Mouse (Mus musculus) forebrain, embryonic 12.5 days (tissue): Measurements from ENCODE around the gene Mthfr. TPM values are rescaled to one million over a fixed set of nuclear protein-coding genes. Genes with fewer than 3 reads are reported as not detected.

Experiments
- ATAC-seq: fragments of 200-750 bp; cut with Nextera tagmentation; 2 replicates; pipeline ENCODE4 v1.8.0; 2017; ENCODE audit warnings: moderate TSS enrichment; ENCODE audit not compliant: low FRiP score
- H3K27ac ChIP-seq: fragments of 300-500 bp; sonication (generic); 2 replicates; pipeline ENCODE4 v1.5.1; 2016; ENCODE audit warnings: mild to moderate bottlenecking
- H3K27me3 ChIP-seq: fragments of 300-500 bp; sonication (generic); 2 replicates; pipeline ENCODE4 v1.6.1; 2016; ENCODE audit warnings: mild to moderate bottlenecking
- H3K36me3 ChIP-seq: fragments of 300-500 bp; sonication (generic); replicated peaks from 2 replicates; pipeline ENCODE4 v1.6.1; 2016; ENCODE audit warnings: mild to moderate bottlenecking
- H3K4me1 ChIP-seq: fragments of 300-500 bp; sonication (generic); 2 replicates; pipeline ENCODE4 v1.6.1; 2016
- H3K4me2 ChIP-seq: fragments of 300-500 bp; sonication (generic); 2 replicates; pipeline ENCODE4 v1.6.1; 2016; ENCODE audit warnings: mild to moderate bottlenecking, moderate library complexity
- H3K4me3 ChIP-seq: fragments of 300-500 bp; sonication (generic); replicated peaks from 2 replicates; pipeline ENCODE4 v1.5.1; 2016; ENCODE audit warnings: mild to moderate bottlenecking
- H3K9ac ChIP-seq: fragments of 300-500 bp; sonication (generic); 2 replicates; pipeline ENCODE4 v1.6.1; 2016; ENCODE audit warnings: mild to moderate bottlenecking
- H3K9me3 ChIP-seq: fragments of 300-500 bp; sonication (generic); 2 replicates; pipeline ENCODE4 v1.6.1; 2016
- WGBS: fragments of 180-500 bp; shearing (Covaris S2); methylation state at CpG from one replicate; pipeline ENCODE4 v1.1.7; 2016; 5-methylcytosine and 5-hydroxymethylcytosine counted together
- polyA plus RNA-seq: library from polyadenylated mRNA; unstranded; fragments of >200 nt; fragmentation: Nextera tagmentation; extraction: Ambion mirVana; gene quantifications from 2 replicates; pipeline ENCODE4 v1.2.1, GENCODE M21; 2016

Gene Mthfr
- polyA plus RNA-seq, 1 experiment from 2014 or later: 28.7 TPM

DNA sequence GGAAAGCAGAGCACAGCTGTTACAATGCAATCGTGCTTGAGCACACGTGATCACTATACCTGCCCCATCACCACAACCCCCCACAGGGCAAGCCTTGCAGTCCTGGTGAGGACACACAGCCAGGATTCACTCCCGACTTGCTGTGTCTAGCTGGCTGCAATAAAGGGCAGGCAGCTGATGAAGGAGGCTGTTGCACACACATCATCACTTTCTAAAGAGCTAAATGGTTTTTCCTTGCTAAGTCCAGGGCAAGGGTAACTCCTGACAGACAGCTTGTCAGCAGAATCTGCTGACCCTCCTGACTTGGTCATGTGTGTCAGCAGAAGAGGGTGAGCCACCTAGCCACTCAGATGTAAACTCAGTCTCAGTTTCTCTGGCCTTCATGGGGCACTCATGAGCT, 21.9 kb upstream of the Mthfr start:
- 78% methylated on average over 3 of the region's 3 CpGs for WGBS
- Histone ChIP-seq H3K4me2 (no peak overlapping the region), H3K4me3 (no peak overlapping the region), H3K9ac (no peak overlapping the region), H3K4me1 (peaks cover 10% of the 10 kb centered on the region), H3K36me3 (peaks cover 100% of the 10 kb centered on the region), H3K9me3 (no peaks in the 10 kb centered on the region), H3K27me3 (no peaks in the 10 kb centered on the region), H3K27ac (no peak overlapping the region)
- ATAC-seq: no peak

DNA sequence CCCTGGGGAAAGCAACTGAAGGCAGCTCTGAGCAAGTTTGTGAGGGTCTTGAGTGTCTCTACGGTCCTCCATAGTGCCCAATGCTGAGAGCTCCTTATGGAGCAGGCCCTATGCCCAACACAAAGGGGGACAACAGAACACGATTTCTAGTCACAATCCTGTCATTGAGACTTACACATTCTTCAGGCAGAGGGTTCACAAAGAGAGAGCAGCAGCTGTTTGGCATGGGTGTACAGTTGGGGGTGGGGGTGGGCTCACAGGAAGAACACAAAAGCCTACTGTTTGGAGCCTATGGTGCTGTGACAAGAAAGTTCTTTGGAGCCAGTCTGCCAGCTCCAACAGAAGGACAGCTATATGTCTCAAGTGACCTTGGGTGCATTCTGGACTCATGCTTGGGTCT, 20.5 kb upstream of the Mthfr start:
- H3K9me3 ChIP-seq: no peaks in the 10 kb centered on the region
- no peak overlapping the region for H3K9ac ChIP-seq
- H3K4me2 ChIP-seq: no peak overlapping the region
- no peak overlapping the region for H3K4me3 ChIP-seq
- peaks cover 10% of the 10 kb centered on the region for H3K4me1 ChIP-seq
- peak; percentile 49 for ATAC-seq
- H3K36me3 ChIP-seq: peaks cover 100% of the 10 kb centered on the region
- H3K27ac ChIP-seq: peak overlapping the region; percentile 43
- no peaks in the 10 kb centered on the region for H3K27me3 ChIP-seq
- 50% methylated on average over 2 of the region's 2 CpGs for WGBS

DNA sequence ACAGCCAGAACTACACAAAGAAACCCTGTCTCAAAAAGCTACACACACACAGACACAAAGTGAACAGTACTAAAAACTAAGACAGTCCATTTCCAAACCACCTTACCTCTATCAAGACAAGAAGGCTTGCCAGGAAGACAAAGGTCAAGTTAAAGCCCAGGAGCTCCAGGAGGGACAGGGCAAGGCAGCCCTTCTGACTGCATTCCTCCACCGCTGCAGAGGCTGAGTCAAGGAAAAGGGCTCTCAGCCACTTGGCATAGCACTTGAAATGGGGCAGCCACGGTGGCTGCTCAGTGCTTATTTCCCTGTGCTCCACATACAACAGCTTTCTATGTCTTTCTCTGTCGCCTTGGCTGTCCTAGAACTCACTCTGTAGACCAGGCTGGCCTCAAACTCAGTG, 14.9 kb upstream of the Mthfr start:
- WGBS: 92% methylated on average over 3 of the region's 3 CpGs
- Histone ChIP-seq H3K4me1 (peaks cover 5% of the 10 kb centered on the region; the same call in 1 of the 2 replicates), H3K27me3 (no peaks in the 10 kb centered on the region), H3K36me3 (peaks cover 96% of the 10 kb centered on the region), H3K4me2 (no peak overlapping the region), H3K9ac (no peak overlapping the region), H3K27ac (no peak overlapping the region), H3K4me3 (no peak overlapping the region), H3K9me3 (no peaks in the 10 kb centered on the region)
- ATAC-seq: no peak

DNA sequence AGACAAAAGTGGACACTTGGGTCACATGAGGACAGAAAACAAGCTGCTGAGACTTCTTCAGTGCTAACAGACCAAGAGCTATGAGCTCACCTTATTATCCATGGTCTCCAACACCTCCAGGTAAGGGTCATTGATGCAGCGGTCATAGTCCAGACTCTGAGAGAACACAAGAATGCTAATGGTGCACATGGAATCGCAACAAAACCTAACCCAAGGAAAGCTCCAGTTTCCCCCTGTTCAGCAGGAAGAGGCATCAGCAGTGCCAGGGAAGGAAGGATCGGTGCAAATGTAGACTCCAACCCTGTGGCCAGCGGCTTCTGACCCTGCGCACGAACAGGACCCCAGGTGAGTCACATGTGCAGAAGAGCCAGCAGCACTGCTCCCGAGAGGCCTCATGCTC, 9.6 kb upstream of the Mthfr start:
- H3K36me3 ChIP-seq: peaks cover 68% of the 10 kb centered on the region
- no peak overlapping the region for H3K4me3 ChIP-seq
- 96% methylated on average over 7 of the region's 7 CpGs for whole genome bisulfite sequencing
- ATAC-seq: no peak
- no peaks in the 10 kb centered on the region for H3K9me3 ChIP-seq
- H3K27ac ChIP-seq: no peak overlapping the region
- H3K27me3 ChIP-seq: no peaks in the 10 kb centered on the region
- H3K4me2 ChIP-seq: no peak overlapping the region
- H3K9ac ChIP-seq: no peak overlapping the region
- H3K4me1 ChIP-seq: 0 out of 2 replicates have a peak, but pooled peaks cover 2% of the 10 kb centered on the region

DNA sequence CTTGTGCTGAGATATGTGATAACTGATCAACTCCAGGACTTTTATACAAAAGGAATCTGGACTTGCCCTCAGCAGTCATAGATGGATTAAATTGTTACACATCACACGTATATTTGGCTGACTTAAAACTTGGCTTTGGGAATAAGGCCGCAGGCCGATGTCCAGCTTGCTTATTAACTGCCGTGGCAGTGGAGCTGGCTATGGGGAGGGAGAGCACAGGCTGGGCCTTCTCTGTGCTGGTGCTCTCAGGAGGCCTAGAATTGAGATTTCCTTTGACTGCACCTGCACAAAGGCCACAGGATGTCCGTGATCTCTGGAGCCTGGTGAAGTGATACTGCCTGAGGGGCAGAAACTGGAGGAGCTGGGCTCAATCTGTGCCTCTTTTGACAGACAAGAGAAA, 8.4 kb upstream of the Mthfr start:
- no peak for ATAC-seq
- no peak overlapping the region for H3K4me2 ChIP-seq
- H3K27ac ChIP-seq: no peak overlapping the region
- H3K4me3 ChIP-seq: no peak overlapping the region
- peaks cover 68% of the 10 kb centered on the region for H3K36me3 ChIP-seq
- H3K9me3 ChIP-seq: no peaks in the 10 kb centered on the region
- no peaks in the 10 kb centered on the region for H3K27me3 ChIP-seq
- H3K4me1 ChIP-seq: 0 out of 2 replicates have a peak, but pooled peaks cover 2% of the 10 kb centered on the region
- no peak overlapping the region for H3K9ac ChIP-seq
- 87% methylated on average over 5 of the region's 5 CpGs for WGBS

- ATAC-seq: no peak
- Histone ChIP-seq H3K4me1 (peaks cover 10% of the 10 kb centered on the region), H3K27ac (no peak overlapping the region), H3K9ac (no peak overlapping the region), H3K4me2 (no peak overlapping the region), H3K27me3 (no peaks in the 10 kb centered on the region), H3K4me3 (no peak overlapping the region), H3K36me3 (peaks cover 47% of the 10 kb centered on the region), H3K9me3 (no peaks in the 10 kb centered on the region)
- 71% methylated on average over 7 of the region's 7 CpGs for WGBS
These were observed 4.9 kb upstream of the Mthfr start for GRCm38 (mm10) chr4:148033858-148034410.

DNA sequence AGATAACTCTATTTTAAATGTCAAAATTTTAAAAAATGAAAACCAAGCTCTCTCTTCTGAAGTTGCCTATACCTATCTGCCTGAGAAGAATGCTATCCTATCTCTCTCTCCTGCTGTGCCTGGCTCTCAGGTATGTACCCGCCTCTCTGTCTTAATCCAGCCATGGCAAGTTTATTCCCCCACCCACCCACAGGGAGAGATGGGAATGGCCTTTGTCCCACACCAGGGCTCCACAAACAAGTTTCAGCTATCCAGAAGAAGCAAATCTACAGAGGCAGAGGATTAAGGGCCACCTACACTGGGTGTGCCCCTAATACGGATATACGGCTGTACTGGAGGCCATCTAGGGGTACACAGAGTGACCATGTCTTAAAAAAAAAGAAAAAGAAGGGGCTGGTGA, 3.4 kb upstream of the Mthfr start:
- H3K4me3 ChIP-seq: no peak overlapping the region
- H3K4me2 ChIP-seq: no peak overlapping the region
- WGBS: 84% methylated on average over 3 of the region's 3 CpGs
- no peaks in the 10 kb centered on the region for H3K27me3 ChIP-seq
- ATAC-seq: no peak
- H3K9me3 ChIP-seq: no peaks in the 10 kb centered on the region
- peaks cover 38% of the 10 kb centered on the region for H3K36me3 ChIP-seq
- H3K4me1 ChIP-seq: peaks cover 25% of the 10 kb centered on the region
- no peak overlapping the region for H3K9ac ChIP-seq
- H3K27ac ChIP-seq: no peak overlapping the region

DNA sequence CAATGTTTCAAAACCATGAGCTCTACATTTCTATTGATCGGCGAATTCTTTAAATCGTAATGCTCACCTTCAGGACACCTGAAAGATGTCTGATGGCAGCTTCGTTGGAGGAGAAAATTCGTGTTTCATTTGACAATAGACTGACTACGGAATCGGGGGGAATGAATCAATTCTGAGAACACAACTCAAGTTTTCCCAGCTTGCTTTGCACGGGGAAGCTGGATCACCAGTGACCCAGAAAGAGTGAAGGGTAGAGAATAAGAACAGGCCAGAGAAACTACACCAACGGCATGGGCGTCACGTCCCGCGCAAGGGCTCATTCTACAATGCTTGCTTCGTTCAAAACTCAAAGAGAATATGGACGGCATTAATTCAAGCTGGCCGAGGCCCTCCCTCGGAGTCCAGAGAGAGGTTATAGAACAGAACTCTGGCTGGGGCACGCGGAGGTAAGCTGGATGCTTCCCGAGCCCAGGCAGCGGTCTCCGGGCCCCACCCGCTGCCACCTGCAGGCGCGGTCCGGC, 738 bp upstream of the Mthfr start:
- Histone ChIP-seq H3K9ac (peak overlapping the region; percentile 76), H3K9me3 (no peaks in the 10 kb centered on the region), H3K36me3 (peaks cover 31% of the 10 kb centered on the region), H3K4me2 (peak overlapping the region; percentile 79), H3K27ac (peak overlapping the region; percentile 80), H3K27me3 (no peaks in the 10 kb centered on the region), H3K4me3 (peak overlapping the region; percentile 68), H3K4me1 (peaks cover 52% of the 10 kb centered on the region)
- no peak for ATAC-seq
- WGBS: 6% methylated on average over 26 of the region's 26 CpGs

- peak overlapping the region; percentile 61 for H3K27ac ChIP-seq
These were observed 564 bp downstream of the Mthfr start for GRCm38 (mm10) chr4:148039254-148040028.

GRCm38 (mm10) chr4:148040029-148040830, 1.4 kb downstream of the Mthfr start:
- H3K27me3 ChIP-seq: no peaks in the 10 kb centered on the region
- no peaks in the 10 kb centered on the region for H3K9me3 ChIP-seq
- H3K4me3 ChIP-seq: peak overlapping the region; percentile 68
- H3K4me1 ChIP-seq: peaks cover 60% of the 10 kb centered on the region
- 62% methylated on average over 15 of the region's 15 CpGs for WGBS
- peak overlapping the region; percentile 83 for H3K27ac ChIP-seq
- peak overlapping the region; percentile 64 for H3K4me2 ChIP-seq
- peak overlapping the region; percentile 66 for H3K9ac ChIP-seq
- peaks cover 33% of the 10 kb centered on the region for H3K36me3 ChIP-seq
- no peak for ATAC-seq

More at GRCm38 (mm10) chr4:148039254-148040028, 564 bp downstream of the Mthfr start:
- 23% methylated on average over 19 of the region's 19 CpGs for WGBS
- H3K9ac ChIP-seq: peak overlapping the region; percentile 51
- peaks cover 33% of the 10 kb centered on the region for H3K36me3 ChIP-seq
- H3K4me3 ChIP-seq: peak overlapping the region; percentile 68
- no peaks in the 10 kb centered on the region for H3K27me3 ChIP-seq
- ATAC-seq: no peak
- peak overlapping the region; percentile 64 for H3K4me2 ChIP-seq
- no peaks in the 10 kb centered on the region for H3K9me3 ChIP-seq
- H3K4me1 ChIP-seq: peaks cover 54% of the 10 kb centered on the region

- Histone ChIP-seq H3K9me3 (no peaks in the 10 kb centered on the region), H3K27ac (peak overlapping the region; percentile 83), H3K4me3 (peak overlapping the region; percentile 45), H3K4me1 (peaks cover 64% of the 10 kb centered on the region), H3K9ac (peak overlapping the region; percentile 66), H3K36me3 (peaks cover 36% of the 10 kb centered on the region), H3K27me3 (no peaks in the 10 kb centered on the region), H3K4me2 (peak overlapping the region; percentile 64)
- under 1% methylated on average over 19 of the region's 19 CpGs for WGBS
- peak; percentile 34 for ATAC-seq
These were observed 2.2 kb downstream of the Mthfr start for GRCm38 (mm10) chr4:148040933-148041610.
